Mouse (Mus musculus) hindbrain, embryonic 15.5 days (tissue): Measurements from ENCODE around the gene Tmem131l. TPM values are rescaled to one million over a fixed set of nuclear protein-coding genes. Genes with fewer than 3 reads are reported as not detected.

Source experiments
- ATAC-seq: fragments of 200-750 bp; cut with Nextera tagmentation; 2 replicates; pipeline ENCODE4 v1.8.0; 2017; ENCODE audit warnings: low read depth, moderate number of reproducible peaks, moderate TSS enrichment; ENCODE audit not compliant: low FRiP score
- H3K27ac ChIP-seq: fragments of 300-500 bp; sonication (generic); replicated peaks from 2 replicates; pipeline ENCODE4 v1.5.1; 2015; ENCODE audit warnings: mild to moderate bottlenecking, inconsistent platforms
- H3K27me3 ChIP-seq: fragments of 300-500 bp; sonication (generic); 2 replicates; pipeline ENCODE4 v1.6.1; 2015; ENCODE audit warnings: control low read depth, inconsistent platforms
- H3K36me3 ChIP-seq: fragments of 300-500 bp; sonication (generic); 2 replicates; pipeline ENCODE4 v1.6.1; 2015; ENCODE audit warnings: control low read depth, inconsistent platforms
- H3K4me1 ChIP-seq: fragments of 300-500 bp; sonication (generic); replicated peaks from 2 replicates; pipeline ENCODE4 v1.6.1; 2015; ENCODE audit warnings: control low read depth, inconsistent platforms
- H3K4me2 ChIP-seq: fragments of 300-500 bp; sonication (generic); 2 replicates; pipeline ENCODE4 v1.6.1; 2015; ENCODE audit warnings: moderate library complexity, mild to moderate bottlenecking, inconsistent platforms
- H3K4me3 ChIP-seq: fragments of 300-500 bp; sonication (generic); 2 replicates; pipeline ENCODE4 v1.5.1; 2015; ENCODE audit warnings: mild to moderate bottlenecking, inconsistent platforms
- H3K9ac ChIP-seq: fragments of 300-500 bp; sonication (generic); 2 replicates; pipeline ENCODE4 v1.6.1; 2015; ENCODE audit warnings: inconsistent platforms
- H3K9me3 ChIP-seq: fragments of 300-500 bp; sonication (generic); 2 replicates; pipeline ENCODE4 v1.6.1; 2016; ENCODE audit warnings: control low read depth, inconsistent platforms
- WGBS: fragments of 180-500 bp; shearing (Covaris S2); methylation state at CpG from one replicate; pipeline ENCODE4 v1.1.7; 2015; 5-methylcytosine and 5-hydroxymethylcytosine counted together
- polyA plus RNA-seq: library from polyadenylated mRNA; unstranded; fragments of >200 nt; fragmentation: Nextera tagmentation; extraction: Ambion mirVana; gene quantifications from 2 replicates; pipeline ENCODE4 v1.2.1, GENCODE M21; 2015

Tmem131l gene
- polyA plus RNA-seq, 1 experiment from 2014 or later: 46.6 TPM

- no peak for ATAC-seq
- Histone ChIP-seq H3K9me3 (no peaks in the 10 kb centered on the region), H3K36me3 (no peaks in the 10 kb centered on the region), H3K27ac (no peak overlapping the region), H3K4me1 (no peaks in the 10 kb centered on the region), H3K27me3 (no peaks in the 10 kb centered on the region), H3K9ac (no peak overlapping the region), H3K4me2 (no peak overlapping the region), H3K4me3 (no peak overlapping the region)
- 88% methylated on average over 7 of the region's 7 CpGs for WGBS
Observed at GRCm38 (mm10) chr3:83859595-83859994, 180.4 kb downstream of the Tmem131l start.

GRCm38 (mm10) chr3:83859071-83859470 is 180.9 kb downstream of the Tmem131l start:
- no peak overlapping the region for H3K9ac ChIP-seq
- no peak overlapping the region for H3K4me2 ChIP-seq
- H3K27me3 ChIP-seq: no peaks in the 10 kb centered on the region
- no peak overlapping the region for H3K4me3 ChIP-seq
- ATAC-seq: no peak
- 71% methylated on average over 3 of the region's 3 CpGs for WGBS
- H3K9me3 ChIP-seq: no peaks in the 10 kb centered on the region
- H3K4me1 ChIP-seq: no peaks in the 10 kb centered on the region
- H3K36me3 ChIP-seq: no peaks in the 10 kb centered on the region
- no peak overlapping the region for H3K27ac ChIP-seq

DNA sequence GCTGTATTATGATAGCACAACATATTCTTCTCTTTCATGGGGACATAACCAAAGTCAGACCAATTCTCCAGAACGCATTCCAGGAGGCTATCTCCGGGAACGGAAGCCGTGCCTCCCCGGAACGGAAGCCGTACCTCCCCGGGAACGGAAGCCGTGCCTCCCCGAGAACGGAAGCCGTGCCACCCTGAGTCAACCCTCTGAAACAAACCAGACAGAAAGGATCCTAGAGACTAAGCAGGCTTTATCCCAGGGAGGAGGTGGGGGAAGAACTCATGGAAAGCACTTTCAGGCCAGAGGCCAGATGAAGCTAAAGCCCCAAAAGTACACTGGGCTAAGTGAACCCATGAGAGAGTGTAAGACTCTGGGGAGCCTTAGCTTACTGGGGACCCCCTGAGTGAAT is 182.4 kb downstream of the Tmem131l start:
- H3K9ac ChIP-seq: no peak overlapping the region
- H3K4me3 ChIP-seq: no peak overlapping the region

DNA sequence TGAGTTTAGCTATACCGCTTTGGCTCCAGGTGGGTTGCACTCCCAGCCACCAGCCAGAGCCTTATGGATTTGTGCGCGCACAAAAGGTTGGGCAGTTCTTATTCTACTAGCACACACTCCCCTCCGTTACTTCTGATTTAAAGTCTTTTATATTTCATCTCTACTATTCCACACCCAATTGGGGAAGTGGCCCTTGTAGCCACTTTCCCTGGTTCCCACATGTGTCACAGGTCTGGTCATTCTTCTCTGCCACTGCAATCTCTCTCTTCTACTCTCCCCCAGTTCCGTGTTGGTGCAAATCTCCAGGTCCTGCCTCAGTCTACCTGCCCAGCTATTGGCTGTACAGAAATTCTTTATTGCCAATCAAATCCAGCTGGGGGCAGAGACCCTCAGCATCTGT is 184.3 kb downstream of the Tmem131l start:
- no peak for ATAC-seq

More for the DNA sequence above, 182.4 kb downstream of the Tmem131l start:
- no peak for ATAC-seq
- Histone ChIP-seq H3K4me1 (no peaks in the 10 kb centered on the region), H3K4me2 (no peak overlapping the region), H3K36me3 (no peaks in the 10 kb centered on the region), H3K27ac (no peak overlapping the region), H3K9me3 (no peaks in the 10 kb centered on the region), H3K27me3 (no peaks in the 10 kb centered on the region)
- 96% methylated on average over 13 of the region's 13 CpGs for WGBS

GRCm38 (mm10) chr3:83849341-83849740 is 190.6 kb downstream of the Tmem131l start:
- Histone ChIP-seq H3K9me3 (no peaks in the 10 kb centered on the region), H3K4me3 (no peak overlapping the region), H3K36me3 (no peaks in the 10 kb centered on the region), H3K4me2 (no peak overlapping the region), H3K4me1 (no peaks in the 10 kb centered on the region), H3K27me3 (no peaks in the 10 kb centered on the region), H3K9ac (no peak overlapping the region), H3K27ac (no peak overlapping the region)
- no peak for ATAC-seq
- 83% methylated on average over 2 of the region's 2 CpGs for WGBS

More for the DNA sequence above, 184.3 kb downstream of the Tmem131l start:
- no peaks in the 10 kb centered on the region for H3K9me3 ChIP-seq
- no peak overlapping the region for H3K4me2 ChIP-seq
- H3K27ac ChIP-seq: no peak overlapping the region
- no peak overlapping the region for H3K4me3 ChIP-seq
- 92% methylated on average over 5 of the region's 5 CpGs for WGBS
- H3K4me1 ChIP-seq: no peaks in the 10 kb centered on the region
- H3K27me3 ChIP-seq: no peaks in the 10 kb centered on the region
- H3K36me3 ChIP-seq: no peaks in the 10 kb centered on the region
- H3K9ac ChIP-seq: no peak overlapping the region

Other genes with a start within 250 kb of the Tmem131l start
- gene Tlr2, start 198.4 kb downstream of the Tmem131l start, polyA plus RNA-seq: 1.2 TPM in 2 replicates
- gene Mnd1, start 115.6 kb upstream of the Tmem131l start, polyA plus RNA-seq: 1.8 and 2.6 TPM in 2 replicates
- gene Gm6525, start 133.9 kb upstream of the Tmem131l start, polyA plus RNA-seq: 2.1 and 2.3 TPM in 2 replicates